Mouse (Mus musculus): ENCODE data around the gene B230217C12Rik.
"Not testable (repeated sequence)": the region's sequence is repeated elsewhere in the genome, so short reads cannot be mapped to it uniquely, and the experiment has no call there.

The B230217C12Rik gene

GRCm38 (mm10) chr11:97826414-97826813, 14.2 kb upstream of the B230217C12Rik start:
- no peak for DNase-seq

GRCm38 (mm10) chr11:97827654-97828053, 12.9 kb upstream of the B230217C12Rik start:
- DNase-seq, result no peak

GRCm38 (mm10) chr11:97829365-97829764, 11.2 kb upstream of the B230217C12Rik start:
- no peak for DNase-seq

- DNase-seq, result no peak
Measured at GRCm38 (mm10) chr11:97829913-97830476, 10.6 kb upstream of the B230217C12Rik start.

- DNase-seq, result no peak
Measured at GRCm38 (mm10) chr11:97830501-97830900, 10.1 kb upstream of the B230217C12Rik start.

GRCm38 (mm10) chr11:97832001-97832400, 8.6 kb upstream of the B230217C12Rik start:
- DNase-seq, result no peak

GRCm38 (mm10) chr11:97833352-97833751, 7.2 kb upstream of the B230217C12Rik start:
- DNase-seq, result no peak

- DNase-seq, result no peak
Measured at GRCm38 (mm10) chr11:97836541-97836940, 4.0 kb upstream of the B230217C12Rik start.

GRCm38 (mm10) chr11:97837051-97837450, 3.5 kb upstream of the B230217C12Rik start:
- DNase-seq, result not testable (repeated sequence)

GRCm38 (mm10) chr11:97837641-97838149, 2.9 kb upstream of the B230217C12Rik start:
- DNase-seq, result no peak

- DNase-seq, result no peak
Measured at GRCm38 (mm10) chr11:97838779-97839440, 1.7 kb upstream of the B230217C12Rik start.

- no peak for DNase-seq
Measured at GRCm38 (mm10) chr11:97839441-97840134, 992 bp upstream of the B230217C12Rik start.

GRCm38 (mm10) chr11:97840135-97840490, 467 bp upstream of the B230217C12Rik start:
- no peak for DNase-seq

- DNase-seq, result peak; percentile 68 to 81
Measured at GRCm38 (mm10) chr11:97840991-97841661, 546 bp downstream of the B230217C12Rik start.

- DNase-seq, result no peak
Measured at GRCm38 (mm10) chr11:97842001-97842400, 1.4 kb downstream of the B230217C12Rik start.

GRCm38 (mm10) chr11:97850367-97850766, 9.8 kb downstream of the B230217C12Rik start:
- DNase-seq, result no peak

- DNase-seq, result no peak
Measured at GRCm38 (mm10) chr11:97851601-97852000, 11.0 kb downstream of the B230217C12Rik start.

- DNase-seq, result no peak
Measured at GRCm38 (mm10) chr11:97855473-97855872, 14.9 kb downstream of the B230217C12Rik start.

GRCm38 (mm10) chr11:97862148-97862547, 21.6 kb downstream of the B230217C12Rik start:
- no peak for DNase-seq

- no peak for DNase-seq
Measured at GRCm38 (mm10) chr11:97865421-97865820, 24.8 kb downstream of the B230217C12Rik start.

GRCm38 (mm10) chr11:97866091-97866888, 25.7 kb downstream of the B230217C12Rik start:
- DNase-seq, result no peak

- DNase-seq, result no peak
Measured at GRCm38 (mm10) chr11:97867591-97867990, 27.0 kb downstream of the B230217C12Rik start.
